Mouse (Mus musculus): ENCODE measurements around the gene Cep19.

The Cep19 gene

GRCm38 (mm10) chr16:32143766-32144165 is 44.2 kb downstream of the Cep19 start:
- no peak for DNase-seq (ENCODE audit: low spot score in 2 of 2)

- DNase-seq (ENCODE audit: low spot score in 2 of 2) = no peak
Observed at GRCm38 (mm10) chr16:32144592-32144991, 45.0 kb downstream of the Cep19 start.

- DNase-seq (ENCODE audit: low spot score in 2 of 2) = peak in 1 of 2 experiments; percentile 23
Observed at GRCm38 (mm10) chr16:32147589-32148207, 48.1 kb downstream of the Cep19 start.

- no peak for DNase-seq (ENCODE audit: low spot score in 2 of 2)
Observed at GRCm38 (mm10) chr16:32153976-32154375, 54.4 kb downstream of the Cep19 start.

- DNase-seq (ENCODE audit: low spot score in 2 of 2) = no peak
Observed at GRCm38 (mm10) chr16:32154437-32154836, 54.8 kb downstream of the Cep19 start.

GRCm38 (mm10) chr16:32156719-32157118 is 57.1 kb downstream of the Cep19 start:
- DNase-seq (ENCODE audit: low spot score in 2 of 2) = no peak

GRCm38 (mm10) chr16:32157369-32157768 is 57.8 kb downstream of the Cep19 start:
- no peak for DNase-seq (ENCODE audit: low spot score in 2 of 2)

All from natural killer cell, adult 2 months (primary cell).